Mouse (Mus musculus) adrenal gland, adult 2 months (tissue): ENCODE results near the gene Uri1. TPM values are rescaled to one million over a fixed set of nuclear protein-coding genes. Genes with fewer than 3 reads are reported as not detected.

Experiments
- DNase-seq: peaks from one replicate; pipeline ENCODE4 v3.0.0; 2021
- polyA plus RNA-seq: library from polyadenylated mRNA; depleted of rRNA; stranded (reverse); fragments of >200 nt; gene quantifications from 2 replicates; pipeline ENCODE4 v1.2.3, GENCODE M21; 2012
- total RNA-seq, 2 experiments: library from RNA; stranded (reverse); gene quantifications; 2 replicates each; pipeline ENCODE4 v1.2.3; 2021

The Uri1 gene
- total and polyA plus RNA-seq, 3 experiments = 13.0 to 56.9 (median 44.6) TPM

DNA sequence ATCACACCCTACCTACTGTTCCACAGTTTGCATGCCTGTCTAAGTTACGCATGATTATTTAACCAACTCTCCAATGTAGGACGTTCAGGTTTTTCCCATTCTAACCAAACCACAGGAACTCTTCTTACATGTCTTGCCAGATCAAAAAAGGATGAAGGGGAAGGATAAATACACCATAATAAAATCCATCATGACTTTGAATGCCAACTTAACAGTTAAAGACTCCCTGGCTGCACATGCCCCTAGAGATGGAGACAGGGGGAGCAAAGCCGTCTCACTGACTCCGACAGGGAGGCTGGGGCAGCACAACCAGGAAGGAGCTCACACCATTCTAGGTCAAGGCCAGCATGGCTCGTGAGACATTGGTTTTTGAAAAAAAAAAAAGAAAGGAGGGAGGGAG is 8.0 kb downstream of the Uri1 start:
- DNase-seq = peak; percentile 36

DNA sequence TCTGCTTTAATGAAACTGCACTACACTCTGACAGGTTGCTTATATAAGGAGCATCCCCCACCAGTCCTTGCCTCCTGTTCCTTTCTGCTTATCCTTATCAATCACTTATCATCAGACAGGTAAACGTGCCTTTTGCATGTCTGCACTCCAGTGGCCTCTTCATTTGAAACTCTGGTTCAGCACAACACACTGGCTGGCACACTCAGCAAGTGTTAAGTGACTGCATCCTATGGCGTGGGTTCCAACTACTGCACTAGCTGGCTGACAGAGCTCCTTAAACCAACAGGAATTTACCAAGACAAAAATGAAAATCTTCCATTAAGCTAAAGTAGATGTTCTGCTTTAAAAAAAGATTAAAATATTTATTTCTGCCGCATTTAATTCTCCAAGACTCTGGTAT is 9.4 kb downstream of the Uri1 start:
- no peak for DNase-seq

DNA sequence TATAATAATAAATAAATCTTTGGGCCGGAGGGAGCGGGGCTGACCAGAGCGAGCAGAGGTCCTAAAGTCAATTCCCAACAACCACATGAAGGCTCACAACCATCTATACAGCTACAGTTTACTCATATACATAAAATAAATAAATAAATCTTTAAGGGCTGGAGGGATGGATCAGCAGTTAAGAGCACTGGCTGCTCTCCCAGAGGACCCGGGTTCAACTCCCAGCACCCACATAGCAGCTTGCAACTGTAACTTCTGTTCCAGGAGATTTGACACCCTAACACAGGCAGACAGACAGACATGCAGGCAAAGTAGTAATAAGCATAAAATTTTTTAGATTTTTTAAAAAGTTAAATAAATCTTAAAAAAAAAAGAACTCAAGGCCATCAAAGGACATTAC is 10.5 kb downstream of the Uri1 start:
- DNase-seq = no peak

DNA sequence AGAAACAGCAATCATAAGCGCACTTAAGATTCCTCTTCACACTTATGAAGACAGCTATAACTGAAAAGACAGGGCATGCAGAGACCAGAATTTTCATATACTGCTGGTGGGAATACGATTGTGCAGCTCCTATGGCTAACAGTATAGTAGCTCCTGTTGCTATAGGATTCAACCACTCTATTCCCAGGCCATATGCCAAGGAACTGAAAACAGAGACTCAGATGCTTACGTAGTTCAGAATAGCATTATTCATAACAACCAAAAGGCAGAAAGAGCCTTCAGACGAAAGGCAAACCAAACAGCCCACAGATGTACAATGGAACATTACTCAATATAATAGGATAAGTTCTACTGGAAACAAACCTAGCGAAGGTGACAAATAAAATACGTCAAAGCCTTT is 15.0 kb downstream of the Uri1 start:
- DNase-seq = no peak

DNA sequence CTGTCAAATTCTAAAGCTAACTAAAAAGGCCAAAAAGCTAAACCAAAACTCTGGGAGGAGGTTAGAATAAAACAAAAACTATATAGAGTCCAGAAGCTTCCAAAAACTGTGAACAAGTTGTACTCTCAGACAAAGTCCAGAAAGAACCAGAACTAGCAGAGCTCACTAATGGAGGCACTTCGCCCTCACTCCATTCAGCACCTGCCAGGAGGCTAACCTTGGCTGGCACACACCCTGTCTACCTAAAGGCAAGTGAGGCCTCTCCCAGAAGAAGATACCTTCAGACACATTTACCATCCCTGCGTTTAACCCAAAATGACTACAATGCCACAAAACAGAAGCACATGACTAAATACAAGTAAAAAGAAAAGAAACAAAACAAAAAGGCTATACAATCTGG is 20.9 kb downstream of the Uri1 start:
- DNase-seq = no peak

DNA sequence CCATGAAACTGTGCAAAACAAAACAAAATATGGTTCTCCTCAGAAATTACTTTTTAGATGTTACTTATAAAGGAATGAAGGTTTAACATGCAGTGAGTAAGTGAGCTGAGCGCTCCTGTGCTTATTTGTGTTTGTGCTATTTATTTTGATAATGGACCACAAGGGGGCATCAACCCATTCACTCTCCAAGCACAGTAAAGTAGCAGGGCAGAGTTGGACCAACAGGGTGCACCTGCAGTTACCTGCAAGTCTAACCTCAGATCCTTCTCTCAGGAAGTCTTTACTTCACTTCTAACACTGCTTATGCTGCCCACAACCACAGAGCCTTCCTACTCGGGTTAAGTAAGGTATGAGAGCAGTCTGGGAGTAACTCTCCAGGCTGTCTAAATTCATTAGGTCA is 23.7 kb downstream of the Uri1 start:
- DNase-seq = no peak

DNA sequence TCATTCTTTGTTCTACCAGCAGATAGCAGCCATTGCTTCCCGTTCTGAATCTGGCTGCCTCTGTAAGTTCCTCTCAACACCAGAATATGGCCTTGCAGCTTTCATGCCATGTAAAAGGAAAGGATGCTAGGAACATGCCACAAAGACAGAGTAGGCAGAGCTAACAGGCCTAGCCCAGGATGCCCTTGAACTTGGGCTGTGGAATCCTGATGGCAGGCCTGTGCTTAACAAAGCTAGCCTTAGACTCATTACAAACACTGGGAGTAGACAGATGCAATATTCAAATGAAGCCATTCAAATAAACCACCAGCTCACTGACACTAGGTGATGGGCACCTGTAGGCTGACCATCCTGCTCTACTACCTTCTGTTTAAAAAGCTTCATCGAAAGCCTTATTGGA is 30.5 kb downstream of the Uri1 start:
- DNase-seq = no peak

DNA sequence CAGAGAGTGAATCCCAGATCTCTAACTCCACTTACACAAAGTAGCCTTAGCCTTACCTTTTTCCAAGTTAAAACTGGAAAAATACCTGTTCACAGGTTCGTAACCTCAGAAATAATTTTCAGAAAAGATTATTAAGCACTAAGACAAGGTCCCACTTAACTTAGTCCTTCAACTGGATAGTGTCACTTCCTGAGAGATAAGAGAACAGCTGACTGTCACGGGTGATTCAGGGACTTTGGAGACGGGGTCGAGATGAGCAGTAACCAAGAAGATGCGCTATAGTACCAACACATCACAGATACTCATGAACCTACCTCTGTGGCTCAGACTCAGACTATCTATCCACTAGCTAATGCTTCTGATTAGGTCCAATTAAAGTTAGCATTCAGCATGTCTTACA is 38.5 kb downstream of the Uri1 start:
- DNase-seq = peak; percentile 20

DNA sequence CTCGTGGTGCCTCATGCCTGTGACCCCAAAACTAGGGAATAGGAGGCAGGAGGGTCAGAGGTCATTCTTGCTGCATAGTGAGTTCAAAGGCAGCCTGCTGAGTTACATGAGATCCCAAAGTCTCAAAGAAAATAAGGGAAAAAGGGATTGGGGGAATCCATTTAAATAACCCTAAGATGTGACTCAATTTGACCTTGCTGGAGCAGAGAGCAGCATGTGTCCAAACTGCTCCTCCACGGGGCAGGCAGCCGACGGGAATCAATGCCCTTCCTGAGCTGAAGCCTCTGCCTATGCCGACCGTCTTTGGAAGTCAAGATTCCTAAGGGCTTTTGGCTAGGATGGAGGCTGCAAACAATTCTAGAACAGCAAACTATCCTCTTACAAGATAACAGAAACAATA is 39.9 kb downstream of the Uri1 start:
- no peak for DNase-seq

DNA sequence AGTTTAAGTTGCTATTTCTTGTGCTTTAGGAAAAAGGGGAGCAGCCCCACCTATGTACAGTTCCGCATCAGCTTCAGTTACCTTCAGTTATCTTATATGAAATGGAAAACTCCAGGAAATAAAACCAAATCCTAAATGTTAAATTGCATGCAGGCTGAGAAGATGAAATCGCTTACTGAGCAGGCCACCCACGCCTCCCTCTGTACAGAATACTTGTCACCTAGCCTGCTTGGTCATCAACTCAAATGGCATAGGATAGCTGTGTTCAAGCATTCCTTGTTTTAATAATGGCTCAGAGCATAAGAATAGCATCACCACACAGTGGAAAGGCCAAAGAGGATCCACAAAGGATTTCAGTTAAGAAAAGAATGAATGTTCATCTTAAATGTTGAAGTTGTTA is 43.6 kb downstream of the Uri1 start:
- DNase-seq = no peak

DNA sequence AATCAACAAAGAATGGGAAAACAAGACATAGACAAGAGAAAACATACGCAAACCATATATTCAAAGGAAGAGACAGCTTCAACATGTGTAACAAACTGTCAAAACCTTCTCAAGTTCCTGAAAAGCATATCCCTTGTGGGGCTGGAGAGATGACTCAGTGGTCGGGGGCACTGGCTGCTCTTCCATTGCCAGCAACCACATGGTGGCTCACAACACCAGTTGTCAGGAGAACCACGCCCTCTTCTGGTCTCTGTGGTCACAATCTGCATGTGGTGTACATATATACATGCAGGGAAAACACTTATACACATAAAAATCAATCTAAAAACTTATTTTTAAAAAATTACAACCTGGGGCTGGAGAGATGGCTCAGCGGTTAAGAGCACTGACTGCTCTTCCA is 44.9 kb downstream of the Uri1 start:
- no peak for DNase-seq

DNA sequence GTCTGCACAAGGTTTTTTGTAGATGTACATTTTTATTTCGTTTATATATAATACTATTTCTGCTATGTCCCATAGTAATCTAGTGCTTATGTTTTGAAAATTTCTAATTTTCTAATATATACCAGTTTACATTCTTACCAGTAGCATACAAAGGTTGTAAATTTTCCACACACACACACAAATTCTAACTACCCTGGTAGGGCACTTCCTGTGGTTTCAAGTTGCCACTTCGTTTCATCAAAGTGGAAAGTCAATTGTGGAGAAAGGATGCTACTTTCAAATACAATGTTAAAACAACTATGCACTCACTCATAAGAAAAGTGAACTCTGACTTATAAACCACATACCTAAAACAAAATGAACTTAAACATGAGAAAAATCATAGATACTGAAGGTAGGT is 45.7 kb downstream of the Uri1 start:
- DNase-seq = no peak

DNA sequence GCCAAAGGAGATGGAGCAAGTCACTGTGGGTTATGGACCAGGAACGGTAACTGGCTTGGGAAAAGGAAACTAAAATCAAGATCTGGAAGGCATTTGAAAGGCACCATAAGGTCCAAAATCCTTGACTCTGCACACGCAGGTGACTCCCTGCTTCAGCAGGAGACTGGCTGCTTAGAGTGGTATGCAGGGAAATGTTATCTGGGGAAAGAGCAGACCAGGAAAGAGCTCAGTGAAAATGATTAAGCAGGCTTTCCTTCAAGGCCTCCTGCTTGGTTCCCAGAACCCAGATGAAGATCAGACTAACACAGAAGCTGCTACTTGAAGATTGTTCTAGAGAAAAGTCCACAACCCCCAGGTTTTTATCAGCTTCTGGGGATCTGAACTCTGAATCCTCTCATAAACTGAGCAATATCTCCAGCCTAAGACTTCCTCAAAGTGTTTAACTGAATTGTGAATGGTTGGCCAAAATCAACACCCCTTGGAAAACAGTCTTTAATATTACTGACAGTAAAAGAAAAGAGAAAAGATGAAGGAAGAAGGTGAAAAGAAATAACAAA is 50.3 kb downstream of the Uri1 start:
- DNase-seq = no peak

DNA sequence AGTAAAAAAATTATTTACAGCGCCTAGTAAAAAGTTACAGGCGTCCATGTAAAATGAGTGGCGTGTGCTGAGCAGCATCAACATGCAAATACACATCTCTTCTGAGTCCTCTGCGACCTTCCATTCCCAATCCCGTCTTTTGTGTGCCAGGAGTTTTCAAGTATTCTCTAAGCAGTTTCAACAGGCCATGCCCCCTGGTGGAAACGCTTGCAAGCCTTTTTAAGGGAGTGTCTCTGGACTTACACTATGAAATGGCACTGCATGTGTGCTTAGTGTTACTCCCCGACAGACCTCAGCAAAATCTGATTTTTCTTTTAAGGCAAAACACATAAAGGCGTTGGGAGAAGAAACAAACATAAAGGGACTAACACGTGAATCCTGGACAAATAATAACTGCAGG is 50.8 kb downstream of the Uri1 start:
- DNase-seq = no peak

DNA sequence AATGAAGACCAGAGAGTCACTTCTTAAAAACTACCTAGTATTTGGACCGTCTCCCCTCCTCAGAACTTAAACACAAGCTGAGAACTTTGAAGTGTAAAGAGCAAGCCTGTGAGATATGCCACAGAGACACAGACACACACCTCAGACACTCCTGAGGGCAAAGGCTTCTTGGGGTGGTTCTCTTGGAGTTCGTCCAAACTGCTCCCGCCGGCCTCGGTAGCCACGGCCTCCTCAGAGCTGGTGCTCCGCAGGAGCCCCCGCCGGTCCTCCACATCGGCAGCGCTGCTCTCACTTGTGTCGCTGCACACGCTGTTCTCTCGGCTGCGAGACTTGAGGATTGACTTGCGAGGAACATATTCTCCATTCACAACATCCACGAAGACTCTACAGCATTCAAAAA is 61.0 kb downstream of the Uri1 start:
- no peak for DNase-seq

DNA sequence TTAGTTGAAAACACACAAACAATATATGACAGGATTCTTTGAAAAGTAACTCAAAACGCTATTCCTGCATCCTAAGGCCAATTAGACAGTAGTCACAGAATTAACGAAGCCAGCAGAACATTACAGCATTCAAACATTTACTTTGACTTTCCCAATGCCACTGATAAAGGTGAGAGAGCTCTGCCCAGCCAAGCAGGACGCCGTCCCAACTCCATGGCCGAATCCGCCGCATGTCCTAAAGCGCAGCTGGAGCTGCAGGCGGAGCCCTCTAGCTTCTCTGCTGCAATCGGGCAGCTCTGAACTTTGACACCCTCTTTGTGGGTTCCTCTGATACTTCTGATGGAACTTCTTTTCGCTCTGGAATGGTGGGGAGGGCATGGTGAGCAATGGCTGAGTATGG is 62.1 kb downstream of the Uri1 start:
- no peak for DNase-seq

DNA sequence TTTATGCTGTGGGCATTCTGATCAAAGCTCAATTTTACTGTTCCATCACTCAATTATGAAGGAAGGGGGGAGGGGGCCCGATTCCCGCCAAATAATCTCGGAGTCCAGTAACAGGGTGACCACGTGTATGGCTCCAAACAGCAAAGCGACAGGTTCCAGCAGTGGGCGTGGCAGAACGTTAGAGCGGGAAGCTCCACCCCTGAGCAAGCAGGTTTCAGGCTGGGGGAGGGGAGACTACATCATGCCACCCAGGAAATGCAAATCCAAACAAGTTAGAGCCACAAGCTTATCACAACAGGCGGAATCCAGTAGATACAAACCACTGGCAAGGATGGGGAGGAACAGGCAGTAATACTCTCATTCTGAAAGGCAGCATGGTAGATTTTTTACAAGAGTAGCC is 71.5 kb downstream of the Uri1 start:
- DNase-seq = no peak

DNA sequence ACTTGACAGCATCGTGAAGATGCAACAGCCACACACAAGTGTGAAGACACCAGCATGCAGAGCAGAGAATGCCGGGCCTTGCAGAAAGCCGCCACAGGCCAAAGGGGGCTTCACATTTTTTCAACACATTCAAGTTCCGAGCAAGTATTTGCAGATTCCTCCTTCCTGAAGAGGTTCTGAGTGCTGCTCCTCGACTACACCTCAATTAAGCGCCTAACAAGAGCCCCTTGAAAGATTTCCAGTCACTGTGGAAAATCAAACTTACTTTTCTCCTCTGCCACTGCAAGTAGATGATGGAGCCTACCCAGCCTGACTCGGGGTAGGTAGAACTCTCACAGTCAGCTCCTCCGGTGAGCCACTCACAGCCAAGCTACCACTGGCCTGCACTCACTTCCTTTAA is 86.9 kb downstream of the Uri1 start:
- DNase-seq = no peak

DNA sequence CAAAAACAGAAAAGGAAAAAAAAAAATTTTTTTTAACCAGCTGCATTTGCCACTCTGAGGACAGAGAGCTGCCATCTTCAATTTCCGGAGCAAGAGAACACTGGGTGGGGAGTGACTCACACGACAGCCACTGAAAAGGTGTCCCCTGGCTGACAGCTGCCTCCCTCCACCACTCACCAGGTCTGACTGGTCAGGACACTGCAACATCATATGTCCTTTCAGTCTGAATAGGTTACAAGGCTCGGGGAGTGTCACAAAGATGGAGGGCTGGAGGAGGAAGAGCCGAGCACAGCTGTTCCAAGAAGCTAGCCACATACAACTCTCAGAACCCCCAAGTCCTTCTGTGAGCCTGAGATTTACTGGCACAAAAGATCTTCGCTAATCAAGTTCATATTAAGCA is 87.6 kb downstream of the Uri1 start:
- DNase-seq = no peak

DNA sequence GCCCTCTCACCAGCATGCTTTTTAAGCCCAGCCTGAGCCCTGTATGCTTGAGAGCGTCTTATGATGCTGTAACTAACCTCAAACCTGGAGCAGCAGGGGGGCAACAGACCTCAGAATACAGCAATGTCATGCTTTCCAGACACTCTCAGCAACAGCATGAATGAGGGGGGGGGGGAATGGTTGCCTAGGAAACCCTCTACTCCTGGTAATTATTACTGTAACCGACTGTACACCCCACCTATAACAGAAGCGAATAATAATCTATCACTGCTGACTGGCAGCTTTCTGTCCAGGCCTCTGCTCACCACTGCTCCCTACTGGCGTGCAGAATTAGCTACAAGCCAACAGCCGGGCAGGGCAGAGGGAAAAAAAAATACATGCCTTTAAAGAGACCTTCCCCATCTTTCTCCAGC is 88.6 kb downstream of the Uri1 start:
- DNase-seq = no peak

DNA sequence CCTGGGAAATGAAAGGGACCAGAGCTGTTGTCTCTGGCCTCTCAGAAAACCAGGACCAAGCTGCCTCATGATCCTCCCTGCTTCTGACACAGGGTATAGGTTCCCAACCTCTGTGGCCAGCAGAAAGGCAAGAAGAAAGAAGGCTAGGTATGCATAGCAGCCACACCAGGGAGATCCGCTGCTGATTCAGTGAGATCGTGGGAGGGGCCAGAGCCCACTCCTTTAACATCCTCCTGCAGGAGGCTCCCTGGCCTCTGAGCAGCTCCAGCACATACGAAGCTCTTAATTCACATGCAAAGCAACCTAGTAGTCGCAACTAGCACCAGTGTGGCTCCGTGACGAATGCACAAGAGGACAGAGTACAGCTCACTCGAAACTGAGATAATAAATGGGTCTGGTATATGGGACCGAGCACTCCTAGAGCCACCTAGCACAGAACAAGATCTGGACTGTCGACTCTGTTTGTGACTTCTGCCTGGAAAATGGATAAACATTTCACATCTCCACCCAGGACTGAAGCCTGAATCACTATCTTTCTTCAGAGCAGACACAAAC is 89.5 kb downstream of the Uri1 start:
- no peak for DNase-seq

DNA sequence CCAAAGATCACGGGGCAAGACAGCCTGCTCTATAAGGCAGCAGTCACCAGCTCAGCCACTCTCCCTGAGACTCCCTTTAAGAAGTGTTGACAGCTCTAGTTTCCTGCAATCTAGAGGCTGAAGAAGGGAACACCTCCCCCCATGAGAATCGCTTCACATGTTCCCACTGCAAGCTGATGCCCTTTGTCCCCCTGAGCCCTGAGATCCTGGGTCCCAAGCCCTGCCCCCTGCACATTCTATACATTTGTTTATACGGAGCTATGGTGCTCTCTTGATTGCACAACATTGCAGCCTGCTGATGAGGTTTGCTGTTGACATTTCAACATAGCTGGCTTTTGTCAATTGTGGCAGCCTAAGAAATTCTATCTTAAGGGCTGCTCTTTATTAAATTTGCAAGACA is 91.7 kb downstream of the Uri1 start:
- DNase-seq = no peak

DNA sequence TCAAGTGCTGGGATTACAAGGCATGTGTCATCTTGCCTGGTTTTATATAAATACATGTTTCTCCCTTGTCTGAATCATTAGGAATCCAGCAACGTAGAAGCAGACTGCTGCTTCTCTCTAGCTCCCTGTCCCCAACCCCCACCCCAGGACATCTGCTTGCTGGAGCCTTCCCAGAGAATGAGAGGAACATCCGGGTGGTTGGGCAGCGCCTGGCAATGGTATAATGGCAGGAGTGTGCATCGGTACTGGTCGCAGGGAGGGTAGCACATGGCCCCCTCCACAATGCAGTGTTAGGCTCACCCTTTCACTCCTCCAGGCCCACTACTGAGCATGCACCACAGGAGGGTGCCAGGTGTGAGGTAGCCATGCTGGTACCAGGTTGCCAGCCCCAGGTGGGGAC is 93.6 kb downstream of the Uri1 start:
- no peak for DNase-seq

DNA sequence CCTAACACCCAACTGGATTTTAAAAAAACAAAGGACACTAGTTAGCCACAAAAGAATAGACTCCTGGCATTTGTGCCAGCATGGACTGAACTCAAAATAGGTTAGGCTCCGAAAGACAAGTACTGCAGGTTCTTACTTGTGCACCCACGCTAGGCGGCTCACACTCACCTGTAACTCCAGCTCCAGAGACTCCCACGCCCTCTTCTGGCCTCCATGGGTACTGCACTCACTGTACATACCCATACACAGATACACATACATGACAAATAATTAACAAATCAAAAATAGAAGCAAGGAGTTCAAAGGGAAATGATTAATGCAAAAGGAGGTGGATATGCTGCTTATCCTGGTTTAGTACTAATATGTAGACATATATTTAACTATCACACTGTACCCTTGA is 100.4 kb downstream of the Uri1 start:
- no peak for DNase-seq
